Mouse (Mus musculus) ovary, adult 18-20 months (tissue): ENCODE data around the gene Wfdc17.
A peak's percentile ranks its signal among the peaks of the same experiment; 100 is the strongest.

ENCODE experiments used
- DNase-seq: peaks from one replicate; pipeline ENCODE4 v3.0.0; 2022; ENCODE audit warnings: low spot score, mixed read lengths

The Wfdc17 gene

GRCm38 (mm10) chr11:83740443-83740991, 36.7 kb downstream of the Wfdc17 start:
- DNase-seq, result no peak

DNA sequence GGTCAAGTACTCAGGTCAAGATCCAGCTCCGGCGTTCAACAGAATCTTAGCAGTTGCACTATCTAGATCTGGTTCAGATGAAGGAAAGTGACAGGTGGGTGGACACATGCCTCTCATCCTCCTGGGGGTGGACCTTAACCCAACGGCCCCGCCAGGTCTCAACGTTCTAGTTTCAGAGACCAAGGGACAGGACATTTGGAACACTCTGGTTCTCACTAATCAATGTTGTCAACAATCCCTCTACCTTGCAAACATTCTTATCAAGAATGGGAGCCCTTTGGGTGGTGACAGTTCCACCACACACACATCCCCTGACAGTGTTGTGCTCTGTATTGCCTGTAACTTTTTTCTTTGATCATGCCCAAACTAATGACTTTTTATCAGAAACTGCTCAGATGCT, 38.0 kb downstream of the Wfdc17 start:
- DNase-seq, result no peak

GRCm38 (mm10) chr11:83742731-83743355, 39.1 kb downstream of the Wfdc17 start:
- no peak for DNase-seq

GRCm38 (mm10) chr11:83743525-83743924, 39.7 kb downstream of the Wfdc17 start:
- DNase-seq, result no peak

DNA sequence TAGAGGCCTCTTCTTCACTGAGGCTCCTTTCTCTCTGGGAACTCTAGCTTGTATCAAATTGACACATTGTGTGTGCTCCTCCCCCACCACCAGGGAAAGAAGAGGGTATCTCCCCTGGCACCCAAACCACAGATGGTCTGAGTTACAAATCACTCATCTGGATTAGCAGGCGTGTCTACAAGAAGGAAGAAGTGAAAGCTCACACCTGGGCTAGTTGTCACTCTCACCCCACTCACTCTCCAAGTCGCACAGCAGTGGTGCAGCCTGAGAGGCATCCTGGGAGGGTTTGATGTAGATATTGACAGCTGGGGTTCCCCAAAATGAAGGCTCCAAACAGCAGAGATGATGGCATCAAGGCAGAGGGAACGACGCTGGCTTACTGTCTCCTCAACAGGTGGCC, 42.4 kb downstream of the Wfdc17 start:
- no peak for DNase-seq

DNA sequence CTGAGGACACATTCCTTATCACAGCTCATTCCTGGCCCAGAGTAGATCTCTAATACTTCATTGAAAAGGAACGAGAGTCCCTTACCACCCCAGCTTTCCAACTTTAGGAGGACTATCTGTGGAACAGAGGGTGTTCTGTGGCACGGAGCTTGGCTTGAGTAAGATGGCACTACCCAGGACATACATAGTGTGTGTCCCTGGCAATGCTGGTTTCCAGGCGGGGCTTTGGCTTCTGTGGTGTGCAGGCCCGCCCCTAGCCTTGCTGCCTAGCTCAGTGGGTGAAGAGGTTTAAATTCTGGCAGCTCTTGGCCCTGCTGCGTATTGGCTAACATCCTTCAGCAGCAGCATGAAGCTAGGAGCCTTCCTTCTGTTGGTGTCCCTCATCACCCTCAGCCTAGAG, 42.9 kb downstream of the Wfdc17 start, which contains the start of gene Wfdc21:
Gene Wfdc21 (plus strand): TSS at position 260 of the 400 bp plus-strand sequence.
- no peak for DNase-seq

GRCm38 (mm10) chr11:83747376-83748265, 43.8 kb downstream of the Wfdc17 start:
- DNase-seq, result no peak

DNA sequence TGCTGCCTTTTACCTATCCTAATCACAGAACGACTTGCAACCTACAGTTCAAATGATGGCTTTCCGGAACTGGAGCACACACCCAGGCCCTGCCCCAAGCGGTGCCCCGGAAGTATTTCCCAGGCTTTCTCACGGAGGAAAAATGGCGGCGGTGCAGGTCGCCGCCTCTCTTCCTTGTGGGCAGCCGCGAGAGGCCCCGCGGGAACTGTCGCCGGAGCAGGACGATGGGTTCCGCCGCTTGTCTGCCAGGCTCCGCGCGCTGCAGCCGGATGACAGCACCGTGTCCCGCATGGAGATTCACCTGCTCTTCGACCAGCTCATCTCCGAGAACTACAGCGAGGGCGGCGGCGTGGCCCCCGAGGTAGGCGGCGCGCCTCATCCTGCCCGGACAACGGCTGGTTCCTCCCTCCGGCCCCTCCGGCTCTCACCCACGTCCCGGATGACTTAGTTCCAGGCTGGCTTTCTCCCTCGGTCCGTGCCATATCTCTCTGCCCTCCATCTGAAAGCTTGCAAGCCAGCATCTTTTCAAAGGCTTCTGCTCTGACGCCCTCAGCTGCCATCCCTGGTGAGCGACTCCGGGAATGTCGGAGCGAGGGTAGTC, 49.9 kb downstream of the Wfdc17 start, which contains the start of gene Heatr6:
Gene Heatr6 (plus strand): TSS at position 116 of the 601 bp plus-strand sequence.
- peak; percentile 77 for DNase-seq

GRCm38 (mm10) chr11:83754227-83754626, 50.4 kb downstream of the Wfdc17 start:
- no peak for DNase-seq
